Mouse (Mus musculus) heart, adult 18-20 months (tissue): ENCODE measurements around the gene Grk5. TPM values are rescaled to one million over a fixed set of nuclear protein-coding genes. Genes with fewer than 3 reads are reported as not detected.

Experiments used
- DNase-seq, 2 experiments: peaks; one replicate each; pipeline ENCODE4 v3.0.0; 2021 to 2022; ENCODE audit warnings: mixed read lengths in 1 of 2
- total RNA-seq, 2 experiments: library from RNA; stranded (reverse); gene quantifications; 2 replicates each; pipeline ENCODE4 v1.2.3; 2021

The Grk5 gene
- total RNA-seq, 2 experiments from 2014 or later, result 28.3 to 42.0 TPM

DNA sequence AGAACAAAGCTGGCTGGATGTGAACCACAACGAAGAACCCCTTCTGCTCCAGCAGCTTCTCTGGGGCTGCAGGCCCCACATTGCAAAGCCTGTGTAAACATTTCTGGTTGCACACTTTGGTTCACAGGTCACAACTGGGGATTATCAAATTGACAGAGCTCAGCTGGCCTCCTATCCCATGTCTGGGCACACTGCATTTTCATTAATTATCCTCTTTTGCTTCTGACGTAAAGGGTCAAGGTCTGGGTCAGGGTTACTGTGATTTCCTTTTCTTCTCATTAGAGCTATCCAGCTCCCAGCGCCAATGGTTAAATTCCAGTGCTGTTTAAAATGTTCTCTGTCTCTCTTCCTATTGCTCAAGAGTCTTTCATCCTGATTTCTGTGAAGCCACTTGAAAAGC lies 168.0 kb downstream of the Grk5 start:
- DNase-seq, result peak; percentile 65 to 71

DNA sequence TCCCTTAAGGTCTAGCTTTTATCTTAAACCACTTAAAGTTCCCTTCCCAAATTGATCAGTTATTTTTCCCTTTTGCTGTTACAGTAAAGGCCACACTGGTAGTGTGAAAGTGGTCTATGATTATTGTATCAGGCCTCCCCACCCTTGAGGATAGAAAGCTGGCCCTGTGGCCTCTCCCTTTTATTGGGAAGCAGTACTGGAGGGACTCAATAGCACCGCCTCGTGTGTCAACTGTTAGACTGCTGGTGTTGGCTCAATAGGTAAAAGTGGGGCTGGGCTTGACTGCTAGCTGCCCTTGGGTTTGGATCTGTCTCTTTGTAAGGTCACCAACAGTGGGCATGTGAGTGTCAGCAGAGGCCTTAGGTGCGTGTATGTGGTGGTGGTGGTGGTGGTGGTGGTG lies 174.8 kb downstream of the Grk5 start:
- DNase-seq, result no peak

DNA sequence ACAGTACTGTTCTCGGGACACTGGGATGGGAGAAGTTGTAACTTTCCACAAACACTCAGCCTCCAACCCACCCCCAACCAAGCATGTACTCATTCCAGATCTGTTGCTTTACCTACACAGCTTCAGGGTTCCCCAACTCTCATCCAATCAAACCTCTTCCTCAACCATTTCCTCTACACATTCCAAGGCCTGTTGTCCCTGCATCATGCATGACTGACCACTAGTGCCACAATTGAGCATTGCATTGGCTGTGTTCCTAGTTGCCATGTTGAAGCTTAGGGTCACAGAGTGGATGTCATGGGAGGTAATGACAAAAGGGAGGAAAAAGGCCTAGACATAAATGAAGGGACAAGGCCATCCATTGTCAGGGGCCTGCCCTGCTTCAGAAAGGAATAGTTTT lies 175.5 kb downstream of the Grk5 start:
- DNase-seq, result no peak

DNA sequence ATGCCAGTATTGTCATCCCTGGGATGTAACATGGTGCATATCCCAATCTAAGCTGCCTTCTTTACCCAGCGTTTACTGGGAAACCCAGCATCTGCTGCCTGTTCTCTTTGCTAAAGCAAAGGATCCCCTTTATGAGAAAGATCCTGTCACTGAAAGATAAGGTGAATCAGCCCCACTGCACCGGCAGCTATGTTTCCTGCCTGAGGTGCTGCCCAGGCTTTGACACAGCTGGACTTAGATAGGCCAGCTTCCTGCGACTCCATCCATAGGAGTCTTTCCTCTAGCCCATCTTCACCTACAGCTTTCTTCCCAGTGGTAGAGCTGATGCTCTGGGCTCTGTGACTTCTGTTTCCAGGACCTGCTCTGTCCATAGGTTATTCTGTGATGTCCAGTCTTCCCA lies 189.1 kb downstream of the Grk5 start:
- DNase-seq, result no peak

DNA sequence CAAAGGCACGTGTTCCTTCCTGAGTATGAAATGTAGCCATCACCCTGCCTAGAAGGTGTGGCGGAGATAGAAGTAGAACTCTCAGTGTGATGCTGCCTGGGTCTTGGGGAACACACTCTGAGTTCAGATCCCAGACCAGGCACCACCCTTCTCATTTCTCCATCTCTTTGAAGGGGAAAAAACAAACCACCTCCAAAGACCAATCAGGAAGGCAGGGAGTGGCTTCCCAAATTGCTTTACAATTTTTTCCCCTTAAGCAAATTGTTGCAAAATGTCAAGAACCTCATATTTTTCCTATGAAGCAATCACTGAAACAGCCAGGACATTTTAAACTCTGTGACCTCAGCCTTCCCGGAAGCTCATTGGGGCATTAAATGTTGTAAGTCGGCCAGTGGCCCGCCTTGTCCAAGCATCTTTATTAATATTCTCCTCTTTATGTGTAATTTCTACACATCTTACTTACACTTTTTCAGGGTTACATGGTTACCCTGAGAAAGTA lies 190.8 kb downstream of the Grk5 start:
- peak in 1 of 2 experiments; percentile 16 for DNase-seq

DNA sequence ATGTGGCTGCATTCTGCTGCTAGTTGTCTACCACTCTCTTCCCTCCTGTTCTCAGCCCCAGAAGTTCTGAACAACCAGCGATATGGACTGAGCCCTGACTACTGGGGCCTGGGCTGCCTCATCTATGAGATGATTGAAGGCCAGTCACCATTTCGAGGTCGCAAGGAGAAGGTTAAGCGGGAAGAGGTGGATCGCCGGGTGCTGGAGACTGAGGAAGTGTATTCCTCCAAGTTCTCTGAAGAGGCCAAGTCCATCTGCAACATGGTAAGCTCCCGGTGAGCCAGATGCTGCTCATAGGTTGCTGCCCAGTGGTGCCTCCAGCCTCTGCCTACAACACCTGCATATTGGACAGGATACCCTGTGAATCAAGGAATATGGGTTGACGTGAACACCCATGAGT lies 193.5 kb downstream of the Grk5 start:
- no peak for DNase-seq

DNA sequence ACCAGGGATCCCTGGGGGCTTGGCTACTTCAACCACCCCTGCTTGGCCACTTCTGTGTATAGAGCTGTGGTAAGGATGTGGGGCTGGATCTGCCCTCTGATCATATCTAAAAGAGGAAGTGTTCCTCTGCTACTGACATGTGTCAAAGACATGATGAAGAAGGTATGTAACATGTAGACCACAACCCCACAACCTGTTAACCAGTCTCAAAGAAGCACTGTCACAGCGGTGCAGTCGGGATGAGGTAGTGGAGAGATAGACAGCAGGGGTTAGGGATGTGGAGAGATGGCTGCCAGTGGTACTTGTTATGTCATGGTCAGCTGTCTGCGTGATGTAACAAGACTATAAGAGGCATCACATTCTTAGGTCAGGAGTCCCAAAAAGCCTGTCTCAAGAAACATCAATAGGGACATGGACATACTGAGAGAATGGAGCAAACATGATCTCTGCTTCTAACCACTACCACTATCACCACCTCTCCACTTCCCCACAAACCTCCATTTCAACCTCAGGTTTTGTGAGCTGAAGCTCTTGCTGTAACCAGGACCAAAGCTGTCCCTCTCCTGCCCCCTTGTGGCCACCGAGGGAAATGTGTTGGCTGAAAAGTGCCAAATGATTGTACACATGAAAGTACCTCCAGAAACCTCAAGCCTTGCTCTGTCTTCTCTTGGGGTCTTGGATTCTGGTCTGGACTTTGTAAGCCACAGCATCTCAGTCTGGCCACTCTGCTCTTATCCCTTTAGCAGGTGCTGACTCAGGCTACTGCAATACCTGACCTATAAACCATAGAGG lies 194.8 kb downstream of the Grk5 start:
- DNase-seq, result peak; percentile 88 to 95

DNA sequence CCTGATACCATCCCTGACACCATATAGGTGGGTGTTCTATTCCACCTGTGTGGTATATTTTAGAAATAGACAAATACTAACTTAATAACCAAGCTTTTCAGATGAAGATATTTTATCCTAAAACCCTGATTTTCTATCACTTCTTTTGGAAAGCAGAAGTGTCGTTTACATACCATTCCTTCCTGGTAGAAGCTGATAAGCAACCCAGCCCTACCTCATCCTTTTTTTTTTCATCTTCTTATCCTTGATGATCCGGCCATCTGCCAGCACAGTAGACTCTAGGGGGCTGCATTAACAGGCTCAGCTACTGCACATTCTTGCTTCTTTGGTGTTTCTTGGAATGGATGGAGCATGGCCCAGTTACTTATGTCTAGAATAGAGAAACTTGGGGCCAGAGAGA lies 195.7 kb downstream of the Grk5 start:
- no peak for DNase-seq

DNA sequence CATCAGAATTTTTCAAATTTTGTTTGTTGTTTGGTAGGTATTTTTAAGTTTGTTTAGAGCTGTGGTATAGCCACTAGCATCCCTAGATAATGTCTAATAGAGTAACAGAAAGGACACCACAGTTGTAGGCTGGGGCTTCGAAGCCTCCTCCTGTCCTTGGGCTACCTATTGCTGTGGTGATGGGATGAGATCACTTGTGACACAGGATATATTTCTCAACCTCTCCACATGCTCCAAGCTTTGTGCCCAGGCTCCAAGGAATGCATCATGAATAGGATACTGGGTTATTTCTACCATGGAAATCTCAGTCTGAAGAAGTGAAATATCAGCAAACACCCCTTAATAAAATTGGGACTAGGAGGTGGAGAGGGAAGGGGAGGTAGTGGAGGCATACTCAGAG lies 198.2 kb downstream of the Grk5 start:
- DNase-seq, result no peak

DNA sequence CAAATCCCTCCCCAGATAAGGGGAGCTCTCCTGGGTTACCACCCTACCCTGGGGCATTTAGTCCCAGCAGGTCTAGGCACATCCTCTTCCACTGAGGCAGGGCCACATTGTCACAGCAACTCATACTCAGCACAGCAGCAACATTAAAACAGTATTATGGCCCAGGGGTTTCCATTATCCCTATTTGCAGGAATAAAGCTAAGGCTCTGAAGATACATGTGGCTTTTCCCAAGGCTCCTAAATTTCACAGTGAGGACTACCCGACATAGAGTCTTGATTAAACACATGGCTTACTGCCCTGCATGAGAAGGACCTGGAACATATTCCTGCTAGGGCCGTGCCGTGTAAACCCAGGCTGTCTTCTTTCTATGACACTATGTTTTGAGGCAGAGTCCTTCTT lies 199.5 kb downstream of the Grk5 start:
- no peak for DNase-seq

DNA sequence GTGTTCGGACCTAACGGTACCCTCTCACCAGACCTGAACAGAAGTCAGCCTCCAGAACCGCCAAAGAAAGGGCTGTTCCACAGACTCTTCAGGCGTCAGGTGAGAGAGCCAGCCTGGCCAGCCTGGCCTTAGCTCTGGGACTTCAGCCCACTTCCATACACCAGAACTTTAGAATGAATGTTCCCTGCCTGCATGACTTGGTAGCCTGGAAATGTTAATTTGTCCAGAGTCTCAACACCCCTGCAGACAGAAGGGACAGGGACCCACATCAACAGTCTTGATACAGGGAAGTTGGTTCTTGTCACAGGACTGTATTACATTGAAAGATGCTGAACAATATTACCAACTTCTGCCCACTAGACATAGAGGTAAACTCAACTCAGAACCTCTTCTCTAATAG lies 201.0 kb downstream of the Grk5 start:
- DNase-seq, result no peak

DNA sequence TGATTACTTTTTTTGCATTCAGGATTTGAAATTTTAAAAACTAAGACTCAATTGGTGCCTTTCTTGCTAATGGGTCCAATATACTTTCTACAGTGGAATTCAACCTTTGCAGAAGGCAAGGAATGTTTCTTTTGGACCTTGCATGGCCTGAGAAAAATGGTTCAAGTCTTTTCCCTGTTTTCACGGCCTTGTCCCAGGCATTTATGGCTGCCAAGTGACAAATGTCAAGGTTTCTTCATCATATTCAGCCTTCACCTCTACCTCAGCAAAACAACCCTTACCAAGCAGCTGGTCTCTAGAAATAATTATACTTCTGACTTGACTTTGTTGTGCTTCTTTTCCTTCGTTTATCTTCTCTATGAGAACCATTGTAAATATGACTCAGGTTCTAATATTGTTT lies 207.2 kb downstream of the Grk5 start:
- no peak for DNase-seq

DNA sequence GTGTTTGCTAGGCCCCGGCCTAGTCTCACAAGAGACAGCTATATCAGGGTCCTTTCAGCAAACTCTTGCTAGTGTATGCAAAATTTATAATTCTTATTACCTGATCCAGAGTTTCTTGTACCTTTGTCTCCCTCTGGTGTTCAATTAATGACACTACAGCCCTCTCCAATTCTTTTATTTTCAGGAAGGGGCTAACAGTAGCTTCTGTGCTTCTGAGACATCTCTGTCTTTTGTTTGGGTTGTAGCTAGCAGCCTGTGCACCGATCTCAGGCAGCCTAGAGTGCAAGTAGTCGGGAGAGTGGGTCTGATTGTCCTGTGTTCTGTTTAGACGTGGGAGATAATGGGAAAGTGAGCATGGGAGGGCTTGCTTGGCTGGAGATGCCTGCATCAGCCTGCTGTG lies 208.2 kb downstream of the Grk5 start:
- peak in 1 of 2 experiments; percentile 37 for DNase-seq

DNA sequence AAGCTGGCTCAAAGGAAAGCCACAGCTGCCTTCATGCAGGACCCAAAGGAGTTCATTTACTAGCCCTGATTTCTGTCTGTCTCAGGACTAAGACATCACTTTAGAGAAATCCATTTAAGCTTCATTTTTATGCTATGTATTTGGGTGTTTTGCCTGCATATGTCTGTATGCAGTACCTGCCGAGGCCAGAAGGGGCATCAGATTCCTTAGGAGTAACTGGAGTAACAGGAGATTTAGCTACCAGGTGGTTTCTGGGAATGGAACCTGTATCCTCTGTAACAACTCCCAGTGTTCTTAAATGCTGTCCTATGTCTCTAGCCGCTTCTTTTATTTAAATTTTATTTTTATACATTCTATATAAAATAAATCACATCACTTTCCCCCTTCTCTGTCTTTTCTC lies 220.6 kb downstream of the Grk5 start:
- DNase-seq, result no peak

DNA sequence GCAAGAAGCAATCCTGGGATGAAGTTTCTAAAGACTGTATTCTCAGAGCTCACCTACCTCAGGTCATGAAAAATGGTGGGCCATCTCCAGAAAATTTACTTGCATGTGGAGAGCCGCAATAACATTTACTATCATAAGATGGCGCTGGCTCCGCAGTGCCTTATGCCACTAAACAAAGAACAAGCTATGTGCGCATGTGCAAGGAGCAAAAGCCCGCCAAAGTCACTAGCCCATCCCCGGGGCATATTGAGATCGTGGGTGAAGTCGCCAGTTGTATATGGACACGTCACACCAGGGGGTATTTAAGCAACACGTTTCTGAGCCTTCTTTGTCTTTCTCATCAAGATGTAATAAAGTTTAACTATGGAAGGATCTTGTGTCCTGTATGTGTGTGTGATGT lies 241.5 kb downstream of the Grk5 start:
- no peak for DNase-seq

DNA sequence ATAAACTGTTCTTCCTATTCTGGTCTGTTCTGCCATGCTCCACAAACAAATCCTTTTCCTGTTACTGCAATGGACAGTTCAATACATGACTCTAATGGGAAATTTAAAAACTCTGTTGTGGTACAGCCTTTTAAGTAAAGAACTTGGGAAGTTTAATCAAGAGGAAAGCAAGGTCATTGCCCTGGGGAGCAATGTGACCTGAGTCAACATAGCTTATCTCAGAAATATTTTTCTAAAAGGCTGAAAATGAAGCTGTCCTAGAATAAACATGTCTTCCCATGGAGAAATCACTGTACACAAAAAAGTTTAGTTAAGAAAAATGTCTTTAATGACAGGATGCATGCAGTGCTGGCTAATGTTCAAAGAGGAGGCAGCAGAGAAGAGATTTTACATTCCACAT lies 249.1 kb downstream of the Grk5 start:
- no peak for DNase-seq

DNA sequence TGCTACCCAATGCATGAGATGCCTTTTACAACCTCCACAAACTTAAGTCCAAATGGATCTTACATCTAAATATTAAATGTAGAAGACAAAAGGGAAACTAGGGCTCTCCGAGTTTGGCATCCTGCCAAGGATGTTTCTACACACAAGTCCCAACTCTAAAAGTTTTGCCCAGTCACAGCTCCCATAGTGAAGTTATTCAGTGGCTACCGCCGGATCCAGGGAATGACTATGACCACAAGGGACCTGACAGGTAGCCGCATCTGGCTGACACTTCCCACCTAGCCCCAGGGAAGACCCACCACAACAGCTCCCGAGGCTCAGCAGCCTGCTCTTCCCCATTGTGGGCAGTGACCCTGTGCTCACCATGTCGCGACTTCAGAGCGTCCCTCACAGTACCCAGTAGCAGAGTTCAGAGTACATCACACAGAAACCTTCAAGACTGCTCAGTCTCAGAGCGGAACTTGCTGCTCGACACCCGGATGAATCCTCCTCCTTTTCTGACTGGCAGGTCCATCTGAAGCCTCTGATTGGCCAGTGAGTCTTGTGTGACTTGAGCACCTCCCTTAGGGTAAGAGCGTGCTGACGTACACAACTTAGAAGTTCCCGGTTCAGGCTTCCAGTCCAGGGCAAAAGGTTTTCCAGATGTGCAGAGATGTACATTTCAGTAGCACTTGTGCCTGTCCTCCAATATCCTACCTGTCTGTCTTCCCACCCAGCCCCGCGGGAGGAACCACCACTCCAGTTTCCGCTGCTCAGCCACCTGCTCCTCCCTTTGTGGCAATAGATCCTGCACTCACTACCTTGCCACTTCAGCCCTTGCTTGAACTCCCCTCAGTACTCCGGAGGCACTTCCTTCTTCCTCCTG lies 251.0 kb downstream of the Grk5 start, which contains the start of gene Zfp950:
Zfp950 (minus strand) TSS at position 499 of the 865 bp plus-strand sequence.
- peak; percentile 91 to 95 for DNase-seq

DNA sequence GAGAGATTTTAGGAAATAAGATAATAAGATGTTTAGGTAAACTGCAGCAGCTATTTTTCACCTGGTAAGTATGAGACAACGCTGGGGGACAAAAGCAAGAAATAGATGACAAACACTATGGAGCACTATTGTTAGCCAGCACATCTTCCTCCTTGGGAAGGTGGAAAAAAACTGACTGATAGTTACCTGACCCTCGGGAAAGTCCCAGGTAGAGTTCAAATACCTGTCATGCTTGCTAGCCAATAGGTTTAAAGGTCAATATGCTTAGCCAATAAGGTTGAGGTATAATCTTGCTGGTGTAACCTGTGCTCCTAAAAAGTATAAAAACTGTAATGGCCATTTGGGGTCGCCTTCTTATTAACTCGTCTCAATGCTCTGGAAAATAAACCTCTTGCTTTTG lies 251.8 kb downstream of the Grk5 start:
- DNase-seq, result no peak

Other genes starting within 250 kb of the Grk5 start
- under 1 TPM; 0.17 to 0.26 TPM for gene Nanos1, start 133.8 kb upstream of the Grk5 start, total RNA-seq
- gene Eif3a, start 99.1 kb upstream of the Grk5 start, total RNA-seq, result 100 to 1,000 TPM; 103 to 114 TPM
- gene Fam45a, start 78.2 kb upstream of the Grk5 start, total RNA-seq, result 10 to 100 TPM; 15.5 to 17.0 TPM
- 1 to 10 TPM; 7.4 to 9.5 TPM for gene Sfxn4, start 28.3 kb upstream of the Grk5 start, total RNA-seq
- gene Prdx3, start 15.2 kb upstream of the Grk5 start, total RNA-seq, result 100 to 1,000 TPM; 412 to 431 TPM